Comparison of ENCODE assay signal across 9 mouse cellular contexts in the genomic region with DNA sequence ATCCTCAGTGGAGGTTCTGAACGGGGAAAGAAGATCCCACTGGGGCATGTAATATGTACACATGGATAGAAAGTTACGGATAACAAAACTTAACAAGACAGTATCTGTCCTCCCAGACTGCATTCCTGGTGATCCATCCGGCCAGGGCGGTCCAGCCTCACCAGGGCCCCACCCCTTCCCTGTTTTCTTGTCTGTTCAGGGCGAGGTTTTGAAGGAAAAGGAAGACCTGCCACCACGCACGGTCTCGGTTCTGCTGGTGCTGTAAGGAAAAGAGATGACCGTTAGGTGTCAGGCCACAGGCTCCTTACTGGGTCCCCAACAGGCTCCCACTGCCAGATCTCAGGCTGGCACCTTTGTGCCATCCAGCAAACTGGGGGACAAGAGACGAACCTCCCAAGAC. TPM values are rescaled to one million over a fixed set of nuclear protein-coding genes. Genes with fewer than 3 reads are reported as not detected.
DNase-seq lines count a peak whose midpoint lies in the region; ATAC-seq lines count a peak whose summit lies in the region.
"Had no signal": no experiment of that assay in that cellular context is flagged by ENCODE, and none has a peak within 500 bp of the region (broad histone marks: within the 10 kb centered on the region; RNA-seq: fewer than 3 reads in every experiment).

No protein-coding gene starts in this region.

- no peaks in the 10 kb centered on the region for H3K27me3 ChIP-seq in forebrain, embryonic 15.5 days
- no peaks in the 10 kb centered on the region for H3K27me3 ChIP-seq in kidney, embryonic 14.5 days (ENCODE audit: control insufficient read depth, insufficient read depth, low read length)
- H3K27me3 ChIP-seq in neural tube, embryonic 12.5 days (replicated peaks) = no peaks in the 10 kb centered on the region
- H3K27me3 ChIP-seq: liver, embryonic 15.5 days had no signal

- H3K9ac ChIP-seq in forebrain, embryonic 15.5 days (replicated peaks) = no peak overlapping the region
- peak overlapping the region; percentile 42; the same call in 1 of the 2 replicates for H3K9ac ChIP-seq in kidney, embryonic 14.5 days (ENCODE audit: low read depth, low read length)
- H3K9ac ChIP-seq in neural tube, embryonic 12.5 days = peak overlapping the region; percentile 38; the same call in 1 of the 2 replicates
- H3K9ac ChIP-seq: liver, embryonic 15.5 days had no signal

- WGBS in forebrain, embryonic 15.5 days = 31% methylated on average over 10 of the region's 10 CpGs
- WGBS in kidney, embryonic 14.5 days = 15% methylated on average over 10 of the region's 10 CpGs
- WGBS in neural tube, embryonic 12.5 days = 25% methylated on average over 10 of the region's 10 CpGs

- H3K4me1 ChIP-seq in forebrain, embryonic 15.5 days = peaks cover 34% of the 10 kb centered on the region
- H3K4me1 ChIP-seq in kidney, embryonic 14.5 days (ENCODE audit: control insufficient read depth, insufficient read depth, low read length) = peaks cover 54% of the 10 kb centered on the region
- H3K4me1 ChIP-seq in neural tube, embryonic 12.5 days = peaks cover 54% of the 10 kb centered on the region

- H3K4me2 ChIP-seq in forebrain, embryonic 15.5 days (replicated peaks) = no peak overlapping the region
- peak overlapping the region; percentile 18 for H3K4me2 ChIP-seq in kidney, embryonic 14.5 days (replicated peaks; ENCODE audit: low read depth, low read length)
- H3K4me2 ChIP-seq in neural tube, embryonic 12.5 days (replicated peaks) = 0 out of 2 replicates have a peak overlapping the region, but pooled peaks have one; percentile 22
- H3K4me2 ChIP-seq: liver, embryonic 15.5 days had no signal

- ATAC-seq in forebrain, embryonic 15.5 days (replicated peaks) = no peak
- ATAC-seq in kidney, embryonic 14.5 days (ENCODE audit: low FRiP score, low TSS enrichment) = peak; percentile 0; the same call in 1 of the 2 replicates
- 0 out of 2 replicates have a peak, but pooled peaks have one; percentile 5 for ATAC-seq in neural tube, embryonic 12.5 days (ENCODE audit: low FRiP score, low read depth)

- no peaks in the 10 kb centered on the region for H3K36me3 ChIP-seq in forebrain, embryonic 15.5 days
- H3K36me3 ChIP-seq in kidney, embryonic 14.5 days (ENCODE audit: control insufficient read depth, insufficient read depth, low read length) = peaks cover 11% of the 10 kb centered on the region; the same call in 1 of the 2 replicates
- H3K36me3 ChIP-seq in neural tube, embryonic 12.5 days = peaks cover 7% of the 10 kb centered on the region; the same call in 1 of the 2 replicates
- H3K36me3 ChIP-seq: liver, embryonic 15.5 days had no signal

- DNase-seq in kidney, adult 11 months = peak; percentile 47
- DNase-seq in kidney, adult 8-10 months = no peak
- no peak for DNase-seq in cerebellum, postnatal 14 days
- no peak for DNase-seq in urinary bladder, adult 2 months (ENCODE audit: low spot score)
- DNase-seq in cerebellum, adult 8-10 months = no peak

- no peaks in the 10 kb centered on the region for H3K9me3 ChIP-seq in forebrain, embryonic 15.5 days
- no peaks in the 10 kb centered on the region for H3K9me3 ChIP-seq in kidney, embryonic 14.5 days (ENCODE audit: control insufficient read depth, low read length)
- no peaks in the 10 kb centered on the region for H3K9me3 ChIP-seq in neural tube, embryonic 12.5 days
- H3K9me3 ChIP-seq: liver, embryonic 15.5 days had no signal

- H3K4me3 ChIP-seq in forebrain, embryonic 15.5 days = no peak overlapping the region
- no peak overlapping the region for H3K4me3 ChIP-seq in kidney, embryonic 14.5 days (ENCODE audit: low read length)
- no peak overlapping the region for H3K4me3 ChIP-seq in neural tube, embryonic 12.5 days
- H3K4me3 ChIP-seq: liver, embryonic 15.5 days had no signal

- peak overlapping the region; percentile 74 for H3K27ac ChIP-seq in forebrain, embryonic 15.5 days (replicated peaks)
- peak overlapping the region; percentile 95 for H3K27ac ChIP-seq in kidney, embryonic 14.5 days (ENCODE audit: low read depth, low read length)
- H3K27ac ChIP-seq in neural tube, embryonic 12.5 days = peak overlapping the region; percentile 78
- H3K27ac ChIP-seq: liver, embryonic 15.5 days had no signal

RNA-seq across cellular contexts. Expression of a gene that starts 17.1 kb away (rescaled TPM):
- polyA plus RNA-seq in forebrain, embryonic 15.5 days (2015; fragmentation: Nextera tagmentation; extraction: Ambion mirVana) = 1.3 and 1.8 TPM in 2 replicates
- 6.0 and 9.6 TPM in 2 replicates for polyA plus RNA-seq in kidney, embryonic 14.5 days (2014; fragmentation: Nextera tagmentation; extraction: Ambion mirVana)
- 5.6 and 7.5 TPM in 2 replicates for polyA plus RNA-seq in neural tube, embryonic 12.5 days (2016; fragmentation: Nextera tagmentation; extraction: Ambion mirVana)
- polyA plus RNA-seq in urinary bladder, adult 2 months (2012; rRNA removed) = 11.7 and 14.1 TPM in 2 replicates

RNA-seq across cellular contexts. Expression of a gene that starts 52.9 kb away (rescaled TPM):
- polyA plus RNA-seq in forebrain, embryonic 15.5 days (2015; fragmentation: Nextera tagmentation; extraction: Ambion mirVana) = 332 and 333 TPM in 2 replicates
- polyA plus RNA-seq in kidney, embryonic 14.5 days (2014; fragmentation: Nextera tagmentation; extraction: Ambion mirVana) = 234 and 300 TPM in 2 replicates
- 305 TPM in 2 replicates for polyA plus RNA-seq in neural tube, embryonic 12.5 days (2016; fragmentation: Nextera tagmentation; extraction: Ambion mirVana)
- 203 and 232 TPM in 2 replicates for polyA plus RNA-seq in urinary bladder, adult 2 months (2012; rRNA removed)
